Mouse (Mus musculus): Measurements from ENCODE around the gene Poldip3.

Poldip3 gene

GRCm38 (mm10) chr15:83149196-83150072, at the start of gene Poldip3:
Poldip3 (minus strand) TSS chr15:83149384.
- in situ Hi-C loops (cut with MboI, MseI), result loop anchor here (10.0 kb wide), 1 partner anchor 315 kb away; the partner anchor contains the start of gene Pacsin2

DNA sequence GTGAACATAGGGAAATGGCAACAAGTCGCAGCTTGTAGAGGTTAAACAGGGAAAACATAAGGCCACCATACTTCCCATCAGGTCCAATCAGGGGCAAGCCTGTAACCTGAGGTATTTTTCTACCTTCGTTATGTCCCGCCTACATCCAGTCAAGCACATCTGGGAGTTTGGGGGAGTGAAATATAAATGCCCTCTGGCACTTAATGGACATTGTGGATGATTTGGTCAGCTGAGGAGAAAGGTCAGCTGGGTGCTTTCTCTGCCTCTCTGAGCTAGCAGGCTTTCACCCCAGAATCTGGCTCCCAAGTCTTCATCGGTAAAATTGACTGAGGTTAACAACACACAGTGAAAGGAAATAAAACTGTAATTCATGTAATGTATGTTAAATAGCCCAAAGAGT, 44.2 kb upstream of the Poldip3 start:
- in situ Hi-C loops (cut with MboI, MseI), result no loop called here

DNA sequence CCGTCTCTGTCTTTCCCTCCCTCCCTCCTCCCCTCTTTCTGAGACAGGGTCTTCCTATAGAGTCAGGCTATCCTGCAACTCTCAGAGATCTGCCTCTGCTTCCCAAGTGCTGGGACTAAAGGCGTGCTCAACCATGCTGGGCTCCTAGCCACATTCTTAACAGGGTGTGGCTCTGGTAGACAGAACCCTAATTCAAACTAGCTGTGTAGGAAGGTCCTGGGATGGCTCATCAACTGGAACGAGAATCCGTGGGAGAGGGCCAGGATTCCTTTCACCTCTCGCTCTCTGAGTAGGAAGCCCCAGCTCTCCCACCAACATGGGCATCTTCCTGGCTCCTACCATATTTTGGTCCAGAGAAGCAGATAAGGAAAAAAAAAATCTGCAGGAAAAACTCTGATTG, 33.2 kb upstream of the Poldip3 start:
- in situ Hi-C loops (cut with MboI, MseI), result no loop called here

- in situ Hi-C loops (cut with MboI, MseI), result no loop called here
Observed at GRCm38 (mm10) chr15:83181800-83182330, 32.7 kb upstream of the Poldip3 start.

DNA sequence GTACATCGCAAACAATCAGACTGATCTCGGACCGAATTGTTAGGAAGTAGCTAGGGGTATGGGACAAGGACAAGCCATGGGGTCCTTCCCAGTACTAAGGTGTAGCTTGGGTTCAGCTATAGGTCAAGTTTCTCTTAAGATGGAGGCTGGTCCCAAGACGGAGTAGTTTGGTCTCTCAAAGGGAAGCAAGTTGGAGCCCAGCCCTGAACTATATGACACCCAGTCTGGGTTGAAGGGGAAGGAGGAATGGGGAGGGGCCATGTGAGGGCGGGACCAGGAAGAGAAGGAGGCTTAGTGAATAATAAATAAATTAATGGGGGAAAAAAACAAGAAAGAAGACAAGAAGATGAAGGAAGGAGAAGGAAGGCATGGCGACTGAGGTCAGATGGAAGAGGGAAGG, 30.8 kb upstream of the Poldip3 start:
- in situ Hi-C loops (cut with MboI, MseI), result no loop called here

DNA sequence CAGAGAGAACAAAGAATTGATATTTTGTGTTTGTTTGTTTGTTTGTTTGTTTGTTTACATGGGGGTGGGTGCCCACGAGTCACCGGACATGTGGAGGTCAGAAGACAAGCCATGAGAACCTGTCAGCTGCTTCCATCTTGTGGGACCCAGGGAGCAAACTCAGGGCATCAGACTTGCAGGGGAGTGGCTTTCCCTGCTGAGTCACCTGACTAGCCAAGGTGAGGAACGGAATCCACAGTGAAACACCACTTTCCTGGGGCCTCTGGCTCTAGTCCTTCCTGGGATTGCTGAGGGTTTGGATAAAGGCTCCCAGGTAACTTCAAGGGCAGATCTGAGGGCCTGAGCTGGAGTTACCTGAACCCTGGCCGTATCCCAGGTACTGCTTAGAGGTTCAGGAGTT, 27.5 kb upstream of the Poldip3 start:
- in situ Hi-C loops (cut with MboI, MseI), result loop anchor here (10.0 kb wide), 1 partner anchor 998 kb away; no protein-coding TSS in a partner anchor

- in situ Hi-C loops (cut with MboI, MseI), result loop anchor here (10.0 kb wide), 1 partner anchor 1001 kb away; no protein-coding TSS in a partner anchor
Observed at GRCm38 (mm10) chr15:83173914-83174884, 25.0 kb upstream of the Poldip3 start.

DNA sequence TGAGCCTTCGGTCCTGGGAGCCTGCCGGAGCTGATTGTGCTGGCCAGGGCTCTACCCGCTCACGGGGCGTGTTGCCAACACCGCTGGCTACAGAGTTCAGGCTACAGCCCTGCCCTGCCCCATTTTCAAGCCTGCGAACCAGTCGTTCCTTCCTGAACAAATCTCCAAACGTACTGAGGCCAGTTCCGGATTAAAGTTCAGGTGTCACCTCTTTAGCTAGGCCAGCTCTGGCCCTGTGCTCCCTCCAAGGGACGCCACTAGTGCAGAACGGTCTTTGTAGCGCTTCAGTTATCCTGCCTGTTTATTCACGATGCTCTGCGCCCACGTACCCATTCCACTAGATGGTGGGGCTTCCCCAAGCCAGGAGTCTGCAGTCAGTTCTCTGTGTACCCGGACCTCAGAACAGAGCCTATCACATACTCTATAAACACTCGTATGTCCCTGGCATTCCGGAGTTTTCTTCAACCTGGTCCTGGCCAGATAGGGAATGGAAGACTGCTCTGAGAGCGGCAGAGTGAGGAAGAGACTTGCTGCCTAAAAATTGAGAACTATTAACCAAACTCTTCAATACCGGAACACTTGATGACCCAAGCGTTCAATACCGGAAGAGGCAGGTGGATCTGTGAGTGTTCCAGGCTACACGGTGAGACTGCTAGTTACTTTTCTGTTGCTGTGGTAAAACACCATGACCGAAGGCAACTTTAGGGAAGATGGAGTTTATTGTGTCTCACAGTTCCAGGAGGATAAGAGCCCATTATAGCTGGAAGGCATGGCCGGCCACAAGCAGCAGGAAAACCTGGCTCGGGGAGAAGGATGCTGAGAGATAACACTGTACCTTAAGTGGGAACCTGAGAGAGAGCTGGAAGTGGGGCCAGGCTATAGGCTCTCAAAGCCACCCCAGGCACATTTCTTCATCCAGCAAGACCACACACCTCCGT, 23.6 kb upstream of the Poldip3 start, which contains the start of gene Cyb5r3:
Cyb5r3 (minus strand) TSS at position 101 of the 938 bp plus-strand sequence.
- in situ Hi-C loops (cut with MboI, MseI), result loop anchor here (10.0 kb wide), 1 partner anchor 1002 kb away; no protein-coding TSS in a partner anchor

- in situ Hi-C loops (cut with MboI, MseI), result loop anchor here (10.0 kb wide), 1 partner anchor 1003 kb away; no protein-coding TSS in a partner anchor
Observed at GRCm38 (mm10) chr15:83171712-83172481, 22.7 kb upstream of the Poldip3 start.

GRCm38 (mm10) chr15:83170956-83171659, 21.9 kb upstream of the Poldip3 start:
- in situ Hi-C loops (cut with MboI, MseI), result loop anchor here (10.0 kb wide), 1 partner anchor 1004 kb away; no protein-coding TSS in a partner anchor

GRCm38 (mm10) chr15:83169772-83170722, 20.9 kb upstream of the Poldip3 start:
- in situ Hi-C loops (cut with MboI, MseI), result loop anchor here (10.0 kb wide), 1 partner anchor 1005 kb away; no protein-coding TSS in a partner anchor

- in situ Hi-C loops (cut with MboI, MseI), result no loop called here
Observed at GRCm38 (mm10) chr15:83168875-83169771, 19.9 kb upstream of the Poldip3 start.

DNA sequence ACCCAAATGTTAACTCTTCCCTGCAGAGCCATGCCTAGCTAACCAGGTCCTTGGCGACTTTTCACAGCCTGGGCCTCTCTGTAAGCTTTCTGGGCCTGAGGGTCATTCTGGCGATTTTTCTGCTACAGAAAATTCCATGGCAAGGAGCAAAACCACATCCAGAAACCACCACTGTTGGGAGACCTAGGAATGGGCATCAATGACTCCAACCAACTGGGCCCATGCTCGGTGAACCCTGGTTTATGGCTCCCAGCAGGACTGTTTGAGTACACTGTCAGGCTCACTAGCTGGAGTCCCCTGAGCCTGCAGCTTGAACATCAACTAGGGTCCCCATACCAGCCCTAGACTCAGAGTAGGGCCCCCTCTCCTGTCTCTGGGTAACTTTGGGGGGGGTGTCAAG, 19.1 kb upstream of the Poldip3 start:
- in situ Hi-C loops (cut with MboI, MseI), result no loop called here

DNA sequence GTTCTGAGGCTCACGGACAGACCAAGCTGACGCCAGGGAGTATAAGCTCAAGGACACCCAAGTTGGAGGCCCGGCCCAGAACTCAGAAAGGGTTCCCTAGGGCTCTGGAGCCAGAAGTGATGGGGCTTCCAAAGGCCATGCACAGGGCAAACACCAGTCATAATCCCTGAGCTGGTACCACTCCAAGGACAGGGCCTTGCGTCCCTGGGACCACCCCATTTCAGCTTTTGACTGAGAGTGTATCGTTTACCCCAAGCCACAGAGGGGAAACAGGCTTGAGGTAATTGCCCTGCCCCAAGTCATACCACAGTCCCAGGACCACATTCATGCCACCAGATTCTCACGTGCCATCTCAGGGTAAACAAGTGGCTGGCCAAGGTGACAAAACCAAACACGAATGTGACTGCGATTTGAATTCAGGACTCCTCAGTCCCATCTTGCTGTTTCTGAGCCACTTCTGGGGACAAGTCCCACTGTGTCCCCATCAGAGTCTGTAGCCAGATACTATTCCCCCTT, 18.4 kb upstream of the Poldip3 start:
- in situ Hi-C loops (cut with MboI, MseI), result no loop called here

DNA sequence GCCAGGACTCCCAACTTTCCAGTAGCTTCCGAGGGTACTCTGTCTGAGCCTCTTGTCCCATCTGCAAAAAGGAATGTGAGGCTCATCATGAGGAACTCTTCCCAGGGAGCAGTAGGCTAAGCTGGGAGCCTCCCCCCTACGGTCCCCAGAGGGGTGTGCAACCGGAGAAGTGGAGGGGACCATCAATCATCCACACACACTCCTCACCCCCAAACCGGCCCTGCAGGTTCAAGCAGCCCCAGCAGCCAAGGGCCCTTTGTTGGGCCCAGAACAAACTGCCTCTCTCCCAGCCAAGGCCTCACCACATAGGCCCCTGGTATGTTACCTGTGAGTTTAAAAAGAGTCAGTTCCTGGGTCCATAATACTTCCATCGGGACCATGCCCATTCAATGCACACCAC, 17.9 kb upstream of the Poldip3 start:
- in situ Hi-C loops (cut with MboI, MseI), result no loop called here

DNA sequence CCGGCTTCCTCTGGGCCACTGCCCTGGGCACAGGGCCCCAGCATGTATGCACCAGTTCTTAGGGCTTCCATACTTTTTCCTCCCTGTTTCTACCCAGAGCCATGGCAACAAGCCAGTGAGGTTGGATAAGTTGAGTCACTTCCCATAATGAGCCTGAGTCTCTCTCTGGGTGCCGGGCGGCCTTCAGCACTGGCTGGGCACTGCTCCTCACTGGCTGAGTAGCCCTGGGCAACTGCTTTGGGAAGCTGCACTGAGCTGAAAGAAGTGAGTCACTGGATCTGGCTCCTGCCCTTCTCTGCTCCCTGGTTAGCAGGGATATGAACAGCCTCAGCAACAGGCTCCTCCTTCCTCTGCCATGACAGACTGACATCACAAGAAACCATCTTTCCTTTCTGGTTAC, 17.5 kb upstream of the Poldip3 start:
- in situ Hi-C loops (cut with MboI, MseI), result no loop called here
